Mouse (Mus musculus): ENCODE measurements at regions not wholly inside any gene's neighbourhood (a gene's known extent, or its start where the extent isn't known, plus 50 kb on each side); places are given as distances from the start of the nearest gene placed in this dataset.

DNA sequence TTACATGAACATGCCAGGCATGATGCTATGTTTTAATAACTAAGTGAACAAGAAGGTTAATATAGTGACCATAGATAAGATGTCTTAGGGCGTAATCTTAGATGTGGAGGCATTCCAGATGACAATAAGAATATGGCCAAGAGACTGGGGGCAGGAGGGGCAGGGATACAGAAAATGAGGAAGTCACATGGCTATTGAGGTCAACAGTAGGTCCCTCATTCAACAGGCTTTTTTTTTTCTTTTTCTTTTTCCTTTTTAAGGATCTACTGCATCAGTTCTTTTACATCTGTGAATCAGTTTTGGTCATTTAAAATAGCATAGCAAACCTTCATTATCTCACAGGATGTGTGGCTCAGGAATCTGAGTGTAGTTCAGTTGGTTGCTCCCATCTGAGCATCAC lies 80.4 kb upstream of the Tmem164 start:
- no peak for TF ChIP-seq CTCF (IDR thresholded peaks at IDR 0.05; ENCODE audit: insufficient read depth, low read depth, low read length)
- TF ChIP-seq POLR2A (IDR thresholded peaks at IDR 0.05; ENCODE audit: insufficient read depth, low read depth, low read length), result no peak

All from olfactory bulb, adult 2 months (tissue).